Mouse (Mus musculus): Measurements from ENCODE around the gene Celf1. TPM values are rescaled to one million over a fixed set of nuclear protein-coding genes. Genes with fewer than 3 reads are reported as not detected.
A peak's percentile ranks its signal among the peaks of the same experiment; 100 is the strongest.

The Celf1 gene
- polyA plus RNA-seq, 1 experiment: 27.1 TPM

DNA sequence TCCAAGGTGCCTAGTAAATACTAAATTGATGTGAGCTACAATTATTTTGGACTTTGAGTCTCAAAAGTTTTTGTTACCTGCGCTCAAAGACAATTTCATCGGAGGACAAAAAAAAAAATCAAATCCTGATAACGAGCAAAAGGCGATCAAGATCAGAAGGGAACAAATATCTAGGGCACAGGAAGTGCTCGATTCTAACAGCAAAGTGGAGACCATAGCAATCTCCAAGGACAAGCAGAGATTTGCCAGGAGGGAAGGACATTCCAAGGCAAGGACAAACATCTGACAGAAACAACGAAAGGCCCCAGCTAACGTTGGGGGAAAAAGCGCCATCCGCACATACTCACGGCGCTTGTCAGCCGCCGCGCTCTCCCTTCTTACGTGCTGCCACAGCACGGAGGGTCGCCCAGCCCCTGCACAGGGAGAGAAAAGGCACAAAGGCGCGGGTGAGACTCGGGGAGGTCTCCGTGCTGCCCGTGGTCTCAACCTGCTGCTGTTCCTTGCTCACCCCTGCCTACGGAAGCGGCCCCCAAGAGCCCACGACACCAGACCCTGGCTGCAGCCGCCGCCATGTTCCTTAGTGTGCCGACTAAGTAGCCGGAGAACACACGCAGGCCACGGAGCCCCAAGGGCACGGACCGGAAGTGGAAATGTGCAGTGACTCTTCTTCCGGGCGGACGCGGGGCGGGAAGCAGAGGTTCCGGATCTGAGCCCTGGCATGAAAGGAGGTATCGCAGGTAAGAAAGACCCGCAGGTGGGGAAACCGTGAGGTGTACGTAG lies 35.9 kb upstream of the Celf1 start, which contains the start of the genes Kbtbd4 and Ndufs3:
Gene Kbtbd4 (plus strand): TSS at position 665 of the 780 bp plus-strand sequence.
Gene Ndufs3 (minus strand): TSS at position 752 of the 780 bp plus-strand sequence.
- Histone ChIP-seq H3K4me3 (peak within 1 kb of the TSS; percentile 82), H3ac (ENCODE audit: control insufficient read depth, insufficient read length) (peak within 1 kb of the TSS; percentile 58), H3K79me2 (ENCODE audit: control insufficient read depth, insufficient read depth) (peaks cover 37% of the 10 kb centered on the region), H3K4me2 (ENCODE audit: low read depth) (peak within 1 kb of the TSS; percentile 100), H3K36me3 (ENCODE audit: control insufficient read depth, insufficient read depth) (peaks cover 11% of the 10 kb centered on the region), H3K27me3 (ENCODE audit: control insufficient read depth, insufficient read depth, insufficient read length) (no peaks in the 10 kb centered on the region)
- peak; percentile 93 for TF ChIP-seq POLR2A (IDR thresholded peaks at IDR 0.05; ENCODE audit: insufficient read length, low read depth)
- TF ChIP-seq TCF12 (IDR thresholded peaks at IDR 0.05; ENCODE audit: insufficient read depth, poor library complexity, severe bottlenecking): no peak
- TF ChIP-seq SRF (IDR thresholded peaks at IDR 0.05; ENCODE audit: control insufficient read depth, insufficient read length, low read depth): no peak
- no peak for TF ChIP-seq REST (IDR thresholded peaks at IDR 0.05; ENCODE audit: insufficient read depth, insufficient read length)
- no peak for TF ChIP-seq TCF3 (IDR thresholded peaks at IDR 0.05; ENCODE audit: insufficient read length, low read depth)
- TF ChIP-seq CEBPB (IDR thresholded peaks at IDR 0.05; ENCODE audit: insufficient read depth, poor library complexity, severe bottlenecking): no peak
- TF ChIP-seq POLR2AphosphoS2 (IDR thresholded peaks at IDR 0.05; ENCODE audit: insufficient read length, low read depth): peak; percentile 92
- no peak for TF ChIP-seq MAX (IDR thresholded peaks at IDR 0.05; ENCODE audit: low read depth)
- peak in 1 of 3 experiments; percentile 24 for TF ChIP-seq MYOD1 (IDR thresholded peaks at IDR 0.05; ENCODE audit: control insufficient read depth in 1 of 3, insufficient read length in 2 of 3, low read depth in 2 of 3)
- peak; percentile 46 for TF ChIP-seq E2F4 (IDR thresholded peaks at IDR 0.05; ENCODE audit: insufficient read depth)
- no peak for TF ChIP-seq USF1 (IDR thresholded peaks at IDR 0.05; ENCODE audit: low read depth)
- TF ChIP-seq MYOG (IDR thresholded peaks at IDR 0.05; ENCODE audit: control insufficient read depth in 1 of 3, insufficient read depth in 1 of 3, insufficient read length in 2 of 3, low read depth in 2 of 3): peak in 1 of 3 experiments; percentile 47

DNA sequence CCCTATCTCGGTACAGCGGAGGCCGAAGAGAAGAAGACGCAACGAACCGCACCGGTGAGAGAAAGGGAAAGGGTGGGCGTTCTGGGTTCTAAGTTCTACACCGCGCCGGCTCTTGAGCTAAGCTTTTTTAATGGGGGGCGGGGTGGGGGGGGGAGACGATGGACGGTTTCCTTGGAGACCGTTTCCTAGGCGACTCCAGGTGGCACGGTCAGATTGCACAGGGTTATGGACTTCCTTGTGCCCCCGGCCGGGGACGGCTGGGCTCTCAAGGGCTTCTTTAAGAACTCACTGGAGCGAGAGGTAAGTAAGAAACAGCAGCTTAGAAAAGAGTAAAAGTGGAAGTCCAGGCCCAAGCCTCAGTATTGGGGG lies 35.3 kb upstream of the Celf1 start:
- no peak for TF ChIP-seq TCF12 (IDR thresholded peaks at IDR 0.05; ENCODE audit: insufficient read depth, poor library complexity, severe bottlenecking)
- TF ChIP-seq E2F4 (IDR thresholded peaks at IDR 0.05; ENCODE audit: insufficient read depth): no peak
- no peak for TF ChIP-seq MAX (IDR thresholded peaks at IDR 0.05; ENCODE audit: low read depth)
- no peak for TF ChIP-seq POLR2A (IDR thresholded peaks at IDR 0.05; ENCODE audit: insufficient read length, low read depth)
- TF ChIP-seq REST (IDR thresholded peaks at IDR 0.05; ENCODE audit: insufficient read depth, insufficient read length): no peak
- TF ChIP-seq TCF3 (IDR thresholded peaks at IDR 0.05; ENCODE audit: insufficient read length, low read depth): no peak
- no peak for TF ChIP-seq CEBPB (IDR thresholded peaks at IDR 0.05; ENCODE audit: insufficient read depth, poor library complexity, severe bottlenecking)
- no peak for TF ChIP-seq USF1 (IDR thresholded peaks at IDR 0.05; ENCODE audit: low read depth)
- no peak for TF ChIP-seq MYOG (IDR thresholded peaks at IDR 0.05; ENCODE audit: control insufficient read depth in 1 of 3, insufficient read depth in 1 of 3, insufficient read length in 2 of 3, low read depth in 2 of 3)
- no peak for TF ChIP-seq POLR2AphosphoS2 (IDR thresholded peaks at IDR 0.05; ENCODE audit: insufficient read length, low read depth)
- TF ChIP-seq MYOD1 (IDR thresholded peaks at IDR 0.05; ENCODE audit: control insufficient read depth in 1 of 3, insufficient read length in 2 of 3, low read depth in 2 of 3): no peak
- no peak for TF ChIP-seq SRF (IDR thresholded peaks at IDR 0.05; ENCODE audit: control insufficient read depth, insufficient read length, low read depth)
- peaks cover 17% of the 10 kb centered on the region for H3K36me3 ChIP-seq (ENCODE audit: control insufficient read depth, insufficient read depth)
- peak overlapping the region; percentile 58 for H3ac ChIP-seq (ENCODE audit: control insufficient read depth, insufficient read length)
- H3K4me2 ChIP-seq (ENCODE audit: low read depth): peak overlapping the region; percentile 94
- peak overlapping the region; percentile 82 for H3K4me3 ChIP-seq
- H3K79me2 ChIP-seq (ENCODE audit: control insufficient read depth, insufficient read depth): peaks cover 37% of the 10 kb centered on the region
- no peaks in the 10 kb centered on the region for H3K27me3 ChIP-seq (ENCODE audit: control insufficient read depth, insufficient read depth, insufficient read length)

DNA sequence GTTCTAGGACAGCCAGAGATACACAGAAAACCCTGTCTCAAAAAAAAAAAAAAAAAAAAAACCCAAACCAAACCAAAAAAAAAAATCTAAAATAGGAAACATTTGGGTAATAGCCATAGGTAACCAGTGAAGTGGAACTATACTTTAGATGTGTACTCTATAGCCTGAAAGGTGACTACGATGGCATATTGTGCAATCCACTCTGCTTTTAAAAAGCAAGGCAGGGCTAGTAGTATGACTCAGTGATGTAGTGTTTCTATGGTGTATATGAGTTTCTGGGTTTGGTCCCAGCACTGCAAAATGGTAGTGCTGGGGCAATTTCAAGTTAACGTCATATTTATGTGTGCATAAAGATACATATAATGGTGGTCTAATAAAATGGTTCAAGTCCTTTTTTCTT lies 33.5 kb upstream of the Celf1 start:
- Histone ChIP-seq H3K79me2 (ENCODE audit: control insufficient read depth, insufficient read depth) (peaks cover 37% of the 10 kb centered on the region), H3ac (ENCODE audit: control insufficient read depth, insufficient read length) (no peak overlapping the region), H3K4me3 (no peak overlapping the region), H3K27me3 (ENCODE audit: control insufficient read depth, insufficient read depth, insufficient read length) (no peaks in the 10 kb centered on the region), H3K36me3 (ENCODE audit: control insufficient read depth, insufficient read depth) (peaks cover 29% of the 10 kb centered on the region), H3K4me2 (ENCODE audit: low read depth) (no peak overlapping the region)
- no peak for TF ChIP-seq MAX (IDR thresholded peaks at IDR 0.05; ENCODE audit: low read depth)
- no peak for TF ChIP-seq MYOG (IDR thresholded peaks at IDR 0.05; ENCODE audit: control insufficient read depth in 1 of 3, insufficient read depth in 1 of 3, insufficient read length in 2 of 3, low read depth in 2 of 3)
- TF ChIP-seq CEBPB (IDR thresholded peaks at IDR 0.05; ENCODE audit: insufficient read depth, poor library complexity, severe bottlenecking): peak; percentile 32; the same call in 1 of the 2 replicates
- TF ChIP-seq USF1 (IDR thresholded peaks at IDR 0.05; ENCODE audit: low read depth): no peak

DNA sequence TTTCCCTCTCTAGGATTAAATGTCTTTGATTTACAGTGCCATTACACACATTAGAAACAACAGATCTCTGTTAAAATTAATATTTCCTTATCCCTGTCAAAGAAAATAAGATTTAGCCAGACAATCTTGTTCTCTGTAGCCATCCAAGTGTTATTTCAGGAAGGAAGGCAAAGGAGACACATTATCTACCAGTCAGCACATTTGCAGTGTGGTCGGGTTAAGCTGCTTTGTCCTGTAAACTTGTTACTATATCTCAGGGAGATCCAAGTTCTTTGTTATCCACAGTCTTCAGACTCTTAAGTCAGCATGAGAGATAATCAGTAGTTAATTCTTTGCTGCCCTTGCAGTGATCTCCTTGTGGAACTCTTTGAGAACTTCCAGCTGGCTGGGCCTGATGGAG lies 29.3 kb upstream of the Celf1 start:
- no peak overlapping the region for H3ac ChIP-seq (ENCODE audit: control insufficient read depth, insufficient read length)
- H3K27me3 ChIP-seq (ENCODE audit: control insufficient read depth, insufficient read depth, insufficient read length): no peaks in the 10 kb centered on the region
- peaks cover 32% of the 10 kb centered on the region for H3K36me3 ChIP-seq (ENCODE audit: control insufficient read depth, insufficient read depth)
- no peak overlapping the region for H3K4me2 ChIP-seq (ENCODE audit: low read depth)
- no peak for TF ChIP-seq MYOD1 (IDR thresholded peaks at IDR 0.05; ENCODE audit: control insufficient read depth in 1 of 3, insufficient read length in 2 of 3, low read depth in 2 of 3)
- no peak for TF ChIP-seq E2F4 (IDR thresholded peaks at IDR 0.05; ENCODE audit: insufficient read depth)
- TF ChIP-seq CEBPB (IDR thresholded peaks at IDR 0.05; ENCODE audit: insufficient read depth, poor library complexity, severe bottlenecking): no peak
- TF ChIP-seq POLR2AphosphoS2 (IDR thresholded peaks at IDR 0.05; ENCODE audit: insufficient read length, low read depth): no peak
- TF ChIP-seq MAX (IDR thresholded peaks at IDR 0.05; ENCODE audit: low read depth): no peak
- no peak for TF ChIP-seq MYOG (IDR thresholded peaks at IDR 0.05; ENCODE audit: control insufficient read depth in 1 of 3, insufficient read depth in 1 of 3, insufficient read length in 2 of 3, low read depth in 2 of 3)
- no peak for TF ChIP-seq SRF (IDR thresholded peaks at IDR 0.05; ENCODE audit: control insufficient read depth, insufficient read length, low read depth)
- H3K4me3 ChIP-seq: no peak overlapping the region
- H3K79me2 ChIP-seq (ENCODE audit: control insufficient read depth, insufficient read depth): peaks cover 30% of the 10 kb centered on the region

Data from myocyte (in vitro differentiated cells).